Mouse (Mus musculus) CH12.LX (cell line): ENCODE data around the gene Sephs2.

Experiments
- CTCF ChIP-seq, 2 experiments: IDR thresholded peaks in 1 of 2; conservative IDR thresholded peaks in 1 of 2; 2 replicates each; pipeline ENCODE4 v1.5.1; 2011 to 2012; ENCODE audit warnings: low read depth in 2 of 2, low read length in 2 of 2, improper control_type of control experiment in 1 of 2, inconsistent platforms in 1 of 2, mild to moderate bottlenecking in 1 of 2, moderate library complexity in 1 of 2
- E2F4 ChIP-seq: IDR thresholded peaks from 2 replicates; pipeline ENCODE4 v1.6.1; 2011; ENCODE audit warnings: low read depth, low read length, improper control_type of control experiment; ENCODE audit not compliant: insufficient replicate concordance
- ELF1 ChIP-seq: IDR thresholded peaks from 2 replicates; pipeline ENCODE4 v1.6.1; 2014; ENCODE audit warnings: low read depth, mild to moderate bottlenecking, inconsistent platforms, low read length, improper control_type of control experiment
- EP300 ChIP-seq: IDR thresholded peaks from 2 replicates; pipeline ENCODE4 v1.6.1; 2011; ENCODE audit warnings: low read length, improper control_type of control experiment
- HCFC1 ChIP-seq: IDR thresholded peaks from 2 replicates; pipeline ENCODE4 v1.6.1; 2012; ENCODE audit warnings: low read depth, mild to moderate bottlenecking, inconsistent platforms, low read length, improper control_type of control experiment
- NELFE ChIP-seq: IDR thresholded peaks from 2 replicates; pipeline ENCODE4 v1.6.1; 2011; ENCODE audit warnings: low read depth, low read length, improper control_type of control experiment
- NRF1 ChIP-seq: IDR thresholded peaks from 2 replicates; pipeline ENCODE4 v1.6.1; 2014; ENCODE audit warnings: low read depth, mild to moderate bottlenecking, inconsistent platforms, low read length, improper control_type of control experiment, moderate library complexity
- POLR2A ChIP-seq: IDR thresholded peaks from 2 replicates; pipeline ENCODE4 v1.6.1; 2011; ENCODE audit warnings: low read depth, mild to moderate bottlenecking, improper control_type of control experiment, low read length
- RAD21 ChIP-seq: IDR thresholded peaks from 2 replicates; pipeline ENCODE4 v1.6.1; 2011; ENCODE audit warnings: low read depth, mild to moderate bottlenecking, low read length, improper control_type of control experiment, moderate library complexity
- SIN3A ChIP-seq: IDR thresholded peaks from 2 replicates; pipeline ENCODE4 v1.6.1; 2012; ENCODE audit warnings: low read length, improper control_type of control experiment, inconsistent platforms
- TBP ChIP-seq: conservative IDR thresholded peaks from 2 replicates; pipeline ENCODE4 v1.6.1; 2011; ENCODE audit warnings: low read depth, low read length, improper control_type of control experiment

DNA sequence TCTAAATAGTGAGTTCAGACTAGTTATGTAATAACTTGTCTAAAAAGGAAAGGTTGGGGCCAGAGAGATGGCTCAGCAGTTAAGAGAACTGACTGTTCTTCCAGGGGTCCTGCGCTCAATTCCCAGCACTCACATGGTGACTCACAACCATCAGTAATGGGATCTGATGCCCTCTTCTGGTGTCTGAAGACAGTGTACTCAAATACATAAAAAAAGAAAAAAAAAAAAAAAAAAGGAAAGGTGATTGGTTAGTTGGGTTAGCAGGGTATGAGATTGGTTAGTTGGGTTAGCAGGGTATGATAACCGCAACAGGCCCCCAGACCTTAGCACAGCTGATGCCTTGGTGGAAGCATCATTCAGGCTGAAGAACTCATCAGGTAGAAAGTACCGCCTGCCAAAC lies 10.3 kb downstream of the Sephs2 start:
- TF ChIP-seq CTCF (conservative IDR thresholded peaks at IDR 0.05 in 1 of 2, IDR thresholded peaks at IDR 0.05 in 1 of 2; ENCODE audit: low read depth in 2 of 2, low read length in 2 of 2): no peak
- TF ChIP-seq E2F4: no peak
- no peak for TF ChIP-seq EP300
- no peak for TF ChIP-seq ELF1
- TF ChIP-seq POLR2A: no peak
- no peak for TF ChIP-seq NELFE
- TF ChIP-seq NRF1: no peak
- TF ChIP-seq HCFC1: no peak
- no peak for TF ChIP-seq RAD21
- TF ChIP-seq TBP: no peak
- no peak for TF ChIP-seq SIN3A
